Mouse (Mus musculus) cortical plate, adult 2 months (tissue): ENCODE measurements at regions not wholly inside any gene's neighbourhood (a gene's known extent, or its start where the extent isn't known, plus 50 kb on each side); places are given as distances from the start of the nearest gene placed in this dataset.

Experiments used
- H3K27ac ChIP-seq: fragments of 200-500 bp; 2 replicates; pipeline ENCODE4 v1.5.1; 2012; ENCODE audit warnings: low read length, control low read depth, inconsistent platforms; ENCODE audit not compliant: insufficient read depth
- H3K4me1 ChIP-seq: fragments of 200-500 bp; 2 replicates; pipeline ENCODE4 v1.6.1; 2011; ENCODE audit warnings: low read length; ENCODE audit not compliant: control insufficient read depth, insufficient read depth
- H3K4me3 ChIP-seq: fragments of 200-500 bp; 2 replicates; pipeline ENCODE4 v1.5.1; 2011; ENCODE audit warnings: mild to moderate bottlenecking, low read length, control low read depth; ENCODE audit not compliant: insufficient read depth
- CTCF ChIP-seq: fragments of 200-500 bp; IDR thresholded peaks from 2 replicates; pipeline ENCODE4 v1.5.1; 2011; ENCODE audit warnings: mild to moderate bottlenecking, control low read depth, low read length; ENCODE audit not compliant: insufficient read depth; ENCODE audit errors: extremely low read depth
- POLR2A ChIP-seq: fragments of 200-500 bp; IDR thresholded peaks from 2 replicates; pipeline ENCODE4 v1.6.1; 2011; ENCODE audit warnings: mild to moderate bottlenecking, low read length, control low read depth; ENCODE audit not compliant: insufficient read depth; ENCODE audit errors: extremely low read depth

DNA sequence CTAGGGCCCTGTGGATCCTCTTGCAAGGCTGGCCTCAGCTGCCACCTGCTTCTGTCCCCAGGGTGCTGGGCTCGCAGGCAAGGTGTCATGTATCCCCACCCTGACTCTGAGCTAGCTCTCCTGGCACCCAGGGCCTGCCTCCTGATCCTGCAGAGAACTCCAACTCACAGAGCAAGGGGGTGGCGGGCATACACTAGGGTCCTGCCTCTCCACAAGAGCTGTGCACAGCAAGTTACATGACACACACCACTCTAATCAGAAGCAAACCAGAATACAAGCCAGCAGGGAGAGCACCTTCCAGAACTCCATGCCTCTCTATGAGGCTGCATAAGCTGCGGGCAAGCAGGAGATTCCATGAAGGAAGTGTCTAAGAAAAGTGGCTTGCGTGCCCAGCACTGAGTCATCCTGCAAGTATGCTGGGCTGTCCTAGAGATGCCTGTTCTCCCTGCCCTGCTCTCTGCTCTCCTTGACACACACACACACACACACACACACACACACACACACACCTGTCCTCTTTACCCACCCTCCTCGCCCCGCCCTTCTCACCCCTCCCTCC is 208.8 kb upstream of the Arid1b start:
- Histone ChIP-seq H3K4me3 (no peak overlapping the region), H3K4me1 (no peaks in the 10 kb centered on the region), H3K27ac (no peak overlapping the region)
- TF ChIP-seq POLR2A (no peak), CTCF (no peak)

DNA sequence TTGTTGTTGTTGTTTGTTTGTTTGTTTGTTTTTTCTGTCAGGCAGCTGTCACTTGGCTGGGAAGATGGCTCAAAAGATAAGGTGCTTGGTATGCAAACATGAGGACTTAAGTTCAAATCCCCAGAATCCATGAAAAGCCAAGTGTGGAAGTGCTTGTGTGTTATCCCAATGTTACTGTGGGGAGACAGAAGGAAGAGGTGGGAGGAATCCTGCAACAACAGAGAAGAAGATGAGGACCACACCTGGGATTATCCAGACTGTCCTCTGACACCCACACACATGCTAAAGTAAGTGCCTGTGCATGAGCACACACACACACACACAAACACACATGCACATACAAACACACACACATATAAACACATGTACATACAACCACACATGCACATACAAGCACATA is 207.6 kb upstream of the Arid1b start:
- no peak overlapping the region for H3K27ac ChIP-seq
- no peak overlapping the region for H3K4me3 ChIP-seq
- no peaks in the 10 kb centered on the region for H3K4me1 ChIP-seq
- TF ChIP-seq CTCF, result no peak
- no peak for TF ChIP-seq POLR2A

GRCm38 (mm10) chr17:4791873-4792272 is 202.3 kb upstream of the Arid1b start:
- TF ChIP-seq POLR2A, result no peak
- no peak for TF ChIP-seq CTCF
- no peaks in the 10 kb centered on the region for H3K4me1 ChIP-seq
- H3K27ac ChIP-seq, result no peak overlapping the region
- no peak overlapping the region for H3K4me3 ChIP-seq

GRCm38 (mm10) chr17:4796241-4796640 is 197.9 kb upstream of the Arid1b start:
- no peak overlapping the region for H3K4me3 ChIP-seq
- no peak overlapping the region for H3K27ac ChIP-seq
- TF ChIP-seq CTCF (no peak), POLR2A (no peak)
- no peaks in the 10 kb centered on the region for H3K4me1 ChIP-seq

DNA sequence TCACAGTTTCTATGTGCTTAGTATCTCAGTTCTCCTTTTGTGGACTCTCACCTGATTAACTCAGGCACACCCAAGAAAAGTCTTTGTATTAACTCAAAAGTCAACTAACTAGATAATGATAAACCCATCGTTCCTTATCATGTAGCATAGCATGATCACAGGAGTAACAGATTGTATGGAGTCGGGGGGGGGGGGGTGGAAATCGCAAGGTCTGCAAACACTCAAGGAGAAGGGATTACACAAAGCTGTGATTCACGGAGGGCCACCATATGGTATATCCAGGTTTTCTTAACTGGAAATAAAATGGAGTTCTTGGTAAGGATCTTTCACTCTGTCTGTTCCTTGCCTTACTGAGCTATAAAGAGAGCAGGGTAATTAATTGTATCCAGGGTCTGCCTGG is 190.1 kb upstream of the Arid1b start:
- Histone ChIP-seq H3K27ac (no peak overlapping the region), H3K4me3 (no peak overlapping the region), H3K4me1 (no peaks in the 10 kb centered on the region)
- TF ChIP-seq CTCF (no peak), POLR2A (no peak)

DNA sequence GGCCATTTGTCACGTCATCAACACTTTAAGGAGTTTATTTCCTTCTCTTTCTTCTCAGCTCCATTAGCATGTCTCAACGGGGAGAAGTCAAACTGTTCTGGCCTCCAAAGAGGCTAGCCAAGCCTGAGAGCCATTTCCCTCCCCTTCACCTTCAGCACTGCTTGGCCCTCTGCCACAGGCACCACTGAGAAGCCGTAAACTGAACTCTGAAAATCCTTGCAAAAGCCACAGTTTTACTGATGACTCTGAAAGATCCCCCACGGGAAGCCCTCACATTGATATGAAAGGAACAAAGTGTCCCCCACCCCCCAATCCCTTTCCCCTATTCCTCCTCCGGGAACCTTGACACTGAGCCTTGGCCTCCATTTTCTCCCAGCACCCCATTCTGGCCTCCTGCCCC is 188.1 kb upstream of the Arid1b start:
- Histone ChIP-seq H3K4me3 (no peak overlapping the region), H3K4me1 (no peaks in the 10 kb centered on the region), H3K27ac (no peak overlapping the region)
- TF ChIP-seq POLR2A, result no peak
- no peak for TF ChIP-seq CTCF

DNA sequence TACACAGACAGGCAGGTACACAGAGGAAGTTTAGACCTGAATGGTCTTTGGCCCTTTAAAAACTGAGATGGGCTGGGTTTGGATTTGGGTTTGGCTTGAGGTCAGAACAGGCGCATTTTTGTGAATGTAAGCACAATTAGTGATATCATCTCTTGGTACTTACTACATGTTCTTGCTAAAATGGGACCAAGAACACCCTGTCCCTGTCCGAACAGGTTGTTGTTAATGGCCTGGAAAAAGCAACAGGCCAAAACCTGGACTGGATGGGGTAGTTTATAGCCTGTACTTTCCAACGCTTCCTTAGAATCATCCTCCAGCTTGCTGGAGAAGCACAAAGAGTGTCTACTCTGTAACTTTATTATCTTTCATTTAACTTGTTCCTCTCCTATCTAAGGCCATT is 185.2 kb upstream of the Arid1b start:
- Histone ChIP-seq H3K4me1 (no peaks in the 10 kb centered on the region), H3K4me3 (no peak overlapping the region), H3K27ac (no peak overlapping the region)
- TF ChIP-seq CTCF (no peak), POLR2A (no peak)

GRCm38 (mm10) chr17:4813232-4813631 is 180.9 kb upstream of the Arid1b start:
- no peak for TF ChIP-seq CTCF
- TF ChIP-seq POLR2A, result no peak
- H3K4me3 ChIP-seq, result no peak overlapping the region
- H3K27ac ChIP-seq, result no peak overlapping the region
- H3K4me1 ChIP-seq, result no peaks in the 10 kb centered on the region

- Histone ChIP-seq H3K4me1 (no peaks in the 10 kb centered on the region), H3K27ac (no peak overlapping the region), H3K4me3 (no peak overlapping the region)
- no peak for TF ChIP-seq POLR2A
Measured at GRCm38 (mm10) chr17:4813666-4814065, 180.5 kb upstream of the Arid1b start.

DNA sequence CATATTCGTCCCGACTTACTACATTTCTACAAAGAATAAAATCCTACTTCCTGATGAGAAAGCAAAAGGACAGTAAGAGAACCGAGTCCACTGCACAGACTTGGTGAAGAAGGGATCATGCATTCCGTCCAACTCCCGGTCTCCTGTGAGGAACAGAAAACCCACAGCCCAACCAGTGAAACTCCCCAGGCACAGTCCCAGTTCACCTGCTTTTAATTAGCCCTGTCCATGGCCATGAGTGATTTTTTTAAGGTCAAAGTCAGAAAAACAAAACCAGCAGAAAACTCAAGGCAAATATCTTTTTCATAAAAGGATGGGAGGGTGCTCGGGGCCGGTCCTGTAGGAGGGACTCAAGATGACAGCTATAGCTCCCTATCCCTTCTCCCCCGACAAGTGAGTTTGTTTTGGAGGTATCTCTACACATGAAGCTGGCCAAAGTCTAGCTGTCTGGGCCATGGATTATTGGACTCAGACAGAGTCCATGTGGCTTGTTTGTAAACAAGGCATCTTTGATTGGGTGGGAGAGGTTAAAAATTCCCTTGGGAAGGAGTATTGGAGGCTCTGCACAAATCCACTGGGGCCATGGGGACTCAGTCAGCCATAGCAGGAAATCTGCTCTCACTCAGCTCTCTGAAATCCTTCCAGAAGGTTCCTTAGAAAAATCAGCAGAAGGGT is 168.8 kb upstream of the Arid1b start:
- Histone ChIP-seq H3K27ac (no peak overlapping the region), H3K4me1 (no peaks in the 10 kb centered on the region), H3K4me3 (no peak overlapping the region)
- TF ChIP-seq CTCF, result no peak
- TF ChIP-seq POLR2A, result no peak
